Mouse (Mus musculus) small intestine, adult 2 months (tissue): ENCODE measurements around the gene Oas2.

Experiments
- CTCF ChIP-seq: fragments of 200-500 bp; IDR thresholded peaks from 2 replicates; pipeline ENCODE4 v1.5.1; 2012; ENCODE audit warnings: low read depth, mild to moderate bottlenecking, control low read depth, inconsistent platforms, low read length, moderate library complexity, mixed read lengths; ENCODE audit not compliant: insufficient replicate concordance, insufficient read length; ENCODE audit errors: extremely low read depth
- POLR2A ChIP-seq: fragments of 200-500 bp; IDR thresholded peaks from 2 replicates; pipeline ENCODE4 v1.6.1; 2012; ENCODE audit warnings: low read depth, mild to moderate bottlenecking, control low read depth, inconsistent platforms, low read length, moderate library complexity

DNA sequence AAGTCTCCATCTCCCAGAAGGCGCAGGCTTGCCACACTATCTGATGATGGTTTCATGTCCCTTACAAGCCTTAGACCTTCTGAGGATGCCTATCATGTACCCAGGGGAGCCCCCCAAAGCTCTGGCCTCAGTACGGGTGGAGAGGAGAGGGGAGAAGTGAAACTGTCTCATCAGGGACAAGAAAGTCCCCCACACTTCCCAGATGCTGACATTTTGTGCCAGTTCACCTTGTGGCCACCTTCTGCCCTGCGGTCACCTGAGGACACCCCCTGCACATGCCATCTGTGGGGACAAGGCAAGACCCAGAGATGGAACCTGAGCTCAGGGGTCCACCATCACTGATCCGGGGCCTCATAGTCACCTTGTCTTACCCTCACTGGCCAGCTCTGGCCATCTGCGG, 61.8 kb downstream of the Oas2 start:
- TF ChIP-seq CTCF (no peak), POLR2A (no peak)
